Mouse (Mus musculus) heart, postnatal 0 days (tissue): ENCODE data around the gene Il4. TPM values are rescaled to one million over a fixed set of nuclear protein-coding genes. Genes with fewer than 3 reads are reported as not detected.
A peak's percentile ranks its signal among the peaks of the same experiment; 100 is the strongest.

Source experiments
- ATAC-seq: fragments of 200-750 bp; cut with Nextera tagmentation; 2 replicates; pipeline ENCODE4 v1.8.0; 2017; ENCODE audit warnings: low read depth, moderate number of reproducible peaks, moderate library complexity; ENCODE audit not compliant: insufficient read depth
- DNase-seq: peaks from one replicate; pipeline ENCODE4 v3.0.0-alpha.2; 2016; ENCODE audit warnings: low spot score
- H3K27ac ChIP-seq: fragments of 300-500 bp; sonication (generic); 2 replicates; pipeline ENCODE4 v1.5.1; 2014; ENCODE audit warnings: low read depth, mild to moderate bottlenecking
- H3K27me3 ChIP-seq: fragments of 300-500 bp; sonication (generic); 2 replicates; pipeline ENCODE4 v1.6.1; 2014; ENCODE audit warnings: low read length, mixed read lengths; ENCODE audit not compliant: control insufficient read depth, insufficient read depth
- H3K36me3 ChIP-seq: fragments of 300-500 bp; sonication (generic); replicated peaks from 2 replicates; pipeline ENCODE4 v1.6.1; 2014; ENCODE audit warnings: low read length, mixed read lengths; ENCODE audit not compliant: control insufficient read depth, insufficient read depth
- H3K4me1 ChIP-seq: fragments of 300-500 bp; sonication (generic); 2 replicates; pipeline ENCODE4 v1.6.1; 2014; ENCODE audit warnings: antibody characterized with exemption; ENCODE audit not compliant: control insufficient read depth, insufficient read depth
- H3K4me2 ChIP-seq: fragments of 300-500 bp; sonication (generic); 2 replicates; pipeline ENCODE4 v1.6.1; 2014; ENCODE audit warnings: low read depth, mild to moderate bottlenecking, low read length, moderate library complexity
- H3K4me3 ChIP-seq: fragments of 300-500 bp; sonication (generic); 2 replicates; pipeline ENCODE4 v1.5.1; 2014; ENCODE audit warnings: low read depth, low read length
- H3K9ac ChIP-seq: fragments of 300-500 bp; sonication (generic); replicated peaks from 2 replicates; pipeline ENCODE4 v1.6.1; 2014; ENCODE audit warnings: low read depth, low read length, mixed read lengths
- H3K9me3 ChIP-seq: fragments of 300-500 bp; sonication (generic); replicated peaks from 2 replicates; pipeline ENCODE4 v1.6.1; 2016; ENCODE audit warnings: low read length; ENCODE audit not compliant: control insufficient read depth
- CTCF ChIP-seq: IDR thresholded peaks from 2 replicates; pipeline ENCODE4 v1.5.1; 2016; ENCODE audit warnings: antibody characterized with exemption, control low read depth, low read depth
- EP300 ChIP-seq: IDR thresholded peaks from 2 replicates; pipeline ENCODE4 v1.6.1; 2016; ENCODE audit warnings: antibody characterized with exemption, low read depth
- WGBS: fragments of 180-500 bp; shearing (Covaris S2); extraction: QIAGEN DNeasy Blood & Tissue Kit; methylation state at CpG from one replicate; pipeline ENCODE4 v1.1.7; 2014; 5-methylcytosine and 5-hydroxymethylcytosine counted together
- polyA plus RNA-seq: library from polyadenylated mRNA; unstranded; fragments of >200 nt; fragmentation: Nextera tagmentation; extraction: Ambion mirVana; gene quantifications from 2 replicates; pipeline ENCODE4 v1.2.1, GENCODE M21; 2015
- total RNA-seq: library from RNA; depleted of rRNA; stranded (reverse); fragments of >200 nt; gene quantifications from 2 replicates; pipeline ENCODE4 v1.2.3, GENCODE M21; 2014; ENCODE audit warnings: low replicate concordance

The Il4 gene
- total and polyA plus RNA-seq, 2 experiments from 2014 or later: not detected

DNA sequence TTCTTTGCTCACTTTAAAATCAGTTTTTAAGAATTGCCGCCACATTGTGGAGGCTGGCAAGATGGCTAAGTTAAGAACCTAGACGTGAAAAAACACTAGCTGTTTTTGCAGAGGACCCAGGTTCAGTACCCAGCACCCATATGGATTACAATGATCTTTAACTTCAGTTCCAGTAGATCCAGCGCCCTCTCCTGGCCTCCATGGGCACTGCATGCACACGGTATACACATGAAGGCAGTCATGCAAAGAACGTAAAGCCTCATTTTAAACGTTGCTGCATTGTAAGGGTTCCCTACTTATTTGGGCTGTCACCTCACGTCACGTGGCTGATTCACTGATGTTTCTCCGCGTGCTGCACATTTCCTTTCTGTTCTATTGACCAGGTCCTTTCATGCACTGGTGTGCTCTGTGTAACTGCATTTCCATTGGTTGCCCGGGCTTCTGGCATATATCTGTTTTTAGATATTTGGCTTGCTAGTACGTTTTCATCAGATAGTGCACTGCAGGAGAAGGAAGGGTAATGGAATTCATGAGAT, 24.3 kb upstream of the Il4 start:
- H3K4me1 ChIP-seq: no peaks in the 10 kb centered on the region
- WGBS: 62% methylated on average over 12 of the region's 12 CpGs
- no peak for DNase-seq
- H3K4me3 ChIP-seq: no peak overlapping the region
- no peak overlapping the region for H3K4me2 ChIP-seq
- H3K9me3 ChIP-seq: no peaks in the 10 kb centered on the region
- no peak overlapping the region for H3K27ac ChIP-seq
- H3K36me3 ChIP-seq: no peaks in the 10 kb centered on the region
- no peak for ATAC-seq
- H3K9ac ChIP-seq: no peak overlapping the region
- peaks cover under 1% of the 10 kb centered on the region; the same call in 1 of the 2 replicates for H3K27me3 ChIP-seq
- TF ChIP-seq CTCF (no peak), EP300 (no peak)

DNA sequence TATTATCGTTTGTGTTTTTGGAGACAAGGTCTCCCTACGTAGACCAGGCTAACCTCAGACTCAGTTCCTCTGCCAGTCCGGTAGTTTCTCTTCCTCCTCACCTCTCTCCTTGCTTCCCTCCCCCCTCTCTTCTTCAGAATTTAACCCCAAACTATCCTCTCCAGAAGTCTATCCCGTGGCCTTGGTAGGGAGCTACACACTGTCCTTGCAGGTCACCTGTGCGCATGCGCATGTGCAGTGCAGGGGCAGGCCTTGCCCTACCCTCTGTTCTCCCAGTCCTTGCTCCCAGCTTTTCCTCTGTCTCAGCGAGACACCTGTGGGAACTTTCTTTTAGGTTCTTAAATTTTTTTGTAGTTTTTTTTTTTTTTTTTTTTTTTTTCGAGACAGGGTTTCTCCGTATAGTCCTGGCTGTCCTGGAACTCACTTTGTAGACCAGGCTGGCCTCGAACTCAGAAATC, 19.4 kb upstream of the Il4 start:
- no peak overlapping the region for H3K4me3 ChIP-seq
- 0 out of 2 replicates have a peak, but pooled peaks cover 4% of the 10 kb centered on the region for H3K4me1 ChIP-seq
- WGBS: 81% methylated on average over 10 of the region's 10 CpGs
- DNase-seq: no peak
- no peak overlapping the region for H3K4me2 ChIP-seq
- H3K27ac ChIP-seq: no peak overlapping the region
- H3K9ac ChIP-seq: no peak overlapping the region
- H3K36me3 ChIP-seq: no peaks in the 10 kb centered on the region
- no peak for ATAC-seq
- H3K9me3 ChIP-seq: no peaks in the 10 kb centered on the region
- no peak for TF ChIP-seq EP300
- TF ChIP-seq CTCF: no peak
- H3K27me3 ChIP-seq: peaks cover 31% of the 10 kb centered on the region

DNA sequence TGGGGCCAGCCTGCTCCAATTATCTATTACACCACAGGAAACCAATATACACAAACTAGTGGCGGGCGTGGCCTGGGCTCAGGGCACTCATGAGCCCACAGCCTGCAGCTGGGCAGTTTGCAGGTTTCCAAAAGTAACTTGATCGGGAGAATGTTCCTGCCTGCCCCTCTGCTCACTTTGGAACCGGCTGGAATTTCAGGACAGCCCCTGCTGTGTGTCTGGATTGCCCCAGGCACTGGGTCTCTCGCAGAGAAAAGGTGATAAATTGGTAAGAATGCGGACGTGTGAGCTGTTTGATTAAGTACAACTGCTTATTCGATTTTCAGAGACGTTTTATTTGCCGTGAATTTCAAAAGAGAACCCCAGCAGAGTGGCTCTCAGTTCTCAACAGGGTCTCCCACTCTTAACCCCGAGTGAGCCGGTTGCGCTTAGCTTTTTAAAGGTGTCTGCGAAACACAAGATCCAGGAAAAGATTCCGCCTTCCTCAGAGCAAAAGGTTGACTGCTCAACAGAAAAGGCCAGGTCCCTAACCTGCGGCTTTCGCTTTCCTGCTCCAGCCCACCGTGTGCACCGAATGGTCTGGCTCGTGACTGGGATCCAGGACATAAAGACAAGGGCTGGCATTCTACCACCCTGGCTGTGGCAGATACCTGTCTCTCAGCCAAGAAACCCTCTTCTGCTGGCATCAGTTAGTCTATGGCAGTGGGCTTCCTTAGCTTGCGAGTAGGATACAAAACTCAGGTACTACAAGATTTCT, 18.8 kb upstream of the Il4 start:
- Histone ChIP-seq H3K4me3 (no peak overlapping the region), H3K9me3 (no peaks in the 10 kb centered on the region), H3K36me3 (no peaks in the 10 kb centered on the region), H3K4me2 (no peak overlapping the region), H3K4me1 (0 out of 2 replicates have a peak, but pooled peaks cover 4% of the 10 kb centered on the region), H3K27me3 (peaks cover 31% of the 10 kb centered on the region), H3K9ac (no peak overlapping the region), H3K27ac (no peak overlapping the region)
- DNase-seq (no peak), ATAC-seq (no peak)
- TF ChIP-seq CTCF (no peak), EP300 (no peak)
- WGBS: 25% methylated on average over 21 of the region's 21 CpGs

DNA sequence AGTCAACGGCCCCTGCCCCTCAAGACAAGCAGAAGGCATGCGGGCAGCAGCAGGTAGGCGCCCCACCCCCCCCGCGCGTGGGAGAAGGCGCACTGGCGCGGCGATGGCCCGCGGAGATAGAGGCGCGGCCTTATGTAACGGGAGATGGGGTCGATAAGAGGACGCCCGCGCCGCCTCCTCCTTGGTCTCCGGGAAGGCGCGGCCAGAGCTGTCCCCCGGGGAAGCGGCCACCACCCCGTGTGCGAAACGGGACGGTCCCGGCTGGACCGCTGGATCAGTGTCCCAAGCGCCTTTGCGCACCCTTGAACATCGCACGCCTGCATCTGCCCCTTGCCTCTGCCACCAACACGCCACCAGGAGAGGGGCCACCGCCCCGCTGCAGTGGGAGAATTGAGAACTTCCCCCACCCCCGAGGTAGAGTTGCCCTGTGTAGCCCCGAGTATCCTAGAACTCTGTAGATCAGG, 17.7 kb upstream of the Il4 start:
- Histone ChIP-seq H3K27me3 (peaks cover 31% of the 10 kb centered on the region), H3K9me3 (no peaks in the 10 kb centered on the region), H3K4me2 (peak overlapping the region; percentile 65), H3K4me1 (0 out of 2 replicates have a peak, but pooled peaks cover 4% of the 10 kb centered on the region), H3K36me3 (no peaks in the 10 kb centered on the region), H3K9ac (no peak overlapping the region), H3K4me3 (peak overlapping the region; percentile 43), H3K27ac (no peak overlapping the region)
- WGBS: 3% methylated on average over 40 of the region's 40 CpGs
- no peak for ATAC-seq
- no peak for DNase-seq
- no peak for TF ChIP-seq EP300
- no peak for TF ChIP-seq CTCF

DNA sequence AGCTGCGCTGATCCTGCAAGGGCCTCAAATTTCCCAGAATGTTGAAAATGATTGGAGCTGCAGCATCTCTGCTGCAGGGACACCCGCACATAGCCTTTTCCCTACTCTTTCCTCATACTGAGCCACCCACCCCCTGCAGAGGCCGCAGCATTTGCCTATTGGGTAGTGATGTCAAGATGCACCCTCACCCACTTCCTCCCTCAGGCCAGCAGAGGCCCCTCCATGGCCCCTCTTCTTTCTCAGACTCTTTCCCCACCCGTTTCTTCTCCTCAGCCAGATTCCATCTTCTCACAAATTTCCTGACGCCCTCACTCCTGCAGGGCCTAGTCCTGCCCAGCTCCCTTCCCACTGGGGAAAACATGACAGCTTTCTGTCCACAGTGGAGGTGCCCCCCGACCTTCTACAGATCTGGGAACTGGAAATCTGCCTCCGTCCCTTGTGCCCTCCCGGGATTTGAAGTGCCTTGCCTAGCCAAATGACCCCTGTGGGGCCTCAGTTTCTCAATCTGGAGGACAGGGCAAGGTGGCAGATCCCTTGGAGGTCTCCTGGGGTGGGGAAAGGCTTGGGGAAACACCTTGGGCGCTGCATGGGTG, 17.2 kb upstream of the Il4 start:
- 55% methylated on average over 9 of the region's 9 CpGs for WGBS
- Histone ChIP-seq H3K9me3 (no peaks in the 10 kb centered on the region), H3K4me2 (peak overlapping the region; percentile 65), H3K36me3 (no peaks in the 10 kb centered on the region), H3K27ac (no peak overlapping the region), H3K27me3 (peaks cover 31% of the 10 kb centered on the region), H3K4me3 (peak overlapping the region; percentile 43), H3K4me1 (0 out of 2 replicates have a peak, but pooled peaks cover 4% of the 10 kb centered on the region), H3K9ac (no peak overlapping the region)
- TF ChIP-seq EP300: no peak
- no peak for TF ChIP-seq CTCF
- DNase-seq (no peak), ATAC-seq (no peak)
